Mouse (Mus musculus): ENCODE results near the gene Ms4a15.

Gene Ms4a15

GRCm38 (mm10) chr19:10993150-10993549 lies at the start of gene Ms4a15:
Ms4a15 (minus strand) TSS chr19:10993250.
- DNase-seq (ENCODE audit: low read depth, low spot score): no peak

GRCm38 (mm10) chr19:11037570-11037969 lies 44.5 kb upstream of the Ms4a15 start:
- no peak for DNase-seq (ENCODE audit: low read depth, low spot score)

GRCm38 (mm10) chr19:11022382-11022781 lies 29.3 kb upstream of the Ms4a15 start:
- no peak for DNase-seq (ENCODE audit: low read depth, low spot score)

GRCm38 (mm10) chr19:11017891-11018290 lies 24.8 kb upstream of the Ms4a15 start, which contains the start of gene Ms4a18:
Ms4a18 (minus strand) TSS chr19:11018031.
- DNase-seq (ENCODE audit: low read depth, low spot score): no peak

GRCm38 (mm10) chr19:11017251-11017650 lies 24.2 kb upstream of the Ms4a15 start:
- no peak for DNase-seq (ENCODE audit: low read depth, low spot score)

GRCm38 (mm10) chr19:11015998-11016397 lies 22.9 kb upstream of the Ms4a15 start:
- DNase-seq (ENCODE audit: low read depth, low spot score): no peak

- no peak for DNase-seq (ENCODE audit: low read depth, low spot score)
Observed at GRCm38 (mm10) chr19:11015468-11015867, 22.4 kb upstream of the Ms4a15 start.

GRCm38 (mm10) chr19:10991911-10992310 lies 1.1 kb downstream of the Ms4a15 start:
- DNase-seq (ENCODE audit: low read depth, low spot score): no peak

GRCm38 (mm10) chr19:10990751-10991150 lies 2.3 kb downstream of the Ms4a15 start:
- no peak for DNase-seq (ENCODE audit: low read depth, low spot score)

- no peak for DNase-seq (ENCODE audit: low read depth, low spot score)
Observed at GRCm38 (mm10) chr19:10988563-10988962, 4.5 kb downstream of the Ms4a15 start.

- no peak for DNase-seq (ENCODE audit: low read depth, low spot score)
Observed at GRCm38 (mm10) chr19:10985889-10986288, 7.2 kb downstream of the Ms4a15 start.

GRCm38 (mm10) chr19:10984551-10984950 lies 8.5 kb downstream of the Ms4a15 start:
- DNase-seq (ENCODE audit: low read depth, low spot score): peak; percentile 64

GRCm38 (mm10) chr19:10983146-10983545 lies 9.9 kb downstream of the Ms4a15 start:
- DNase-seq (ENCODE audit: low read depth, low spot score): peak; percentile 62

GRCm38 (mm10) chr19:10980210-10980609 lies 12.8 kb downstream of the Ms4a15 start:
- no peak for DNase-seq (ENCODE audit: low read depth, low spot score)

GRCm38 (mm10) chr19:10979184-10980168 lies 13.6 kb downstream of the Ms4a15 start:
- peak; percentile 96 for DNase-seq (ENCODE audit: low read depth, low spot score)

- DNase-seq (ENCODE audit: low read depth, low spot score): peak; percentile 68
Observed at GRCm38 (mm10) chr19:10976318-10976717, 16.7 kb downstream of the Ms4a15 start.

GRCm38 (mm10) chr19:10975187-10975586 lies 17.9 kb downstream of the Ms4a15 start:
- no peak for DNase-seq (ENCODE audit: low read depth, low spot score)

GRCm38 (mm10) chr19:10974238-10974865 lies 18.7 kb downstream of the Ms4a15 start, which contains the start of gene Ms4a10:
Ms4a10 (minus strand) TSS chr19:10974670.
- DNase-seq (ENCODE audit: low read depth, low spot score): no peak

GRCm38 (mm10) chr19:10973187-10973586 lies 19.9 kb downstream of the Ms4a15 start:
- DNase-seq (ENCODE audit: low read depth, low spot score): no peak

- peak; percentile 100 for DNase-seq (ENCODE audit: low read depth, low spot score)
Observed at GRCm38 (mm10) chr19:10972660-10973059, 20.4 kb downstream of the Ms4a15 start.

GRCm38 (mm10) chr19:10970457-10970856 lies 22.6 kb downstream of the Ms4a15 start:
- no peak for DNase-seq (ENCODE audit: low read depth, low spot score)

GRCm38 (mm10) chr19:10968578-10968977 lies 24.5 kb downstream of the Ms4a15 start:
- no peak for DNase-seq (ENCODE audit: low read depth, low spot score)
